Mouse (Mus musculus): Measurements from ENCODE around the gene Hes5. TPM values are rescaled to one million over a fixed set of nuclear protein-coding genes. Genes with fewer than 3 reads are reported as not detected.

Gene Hes5
- 8.1 and 15.5 TPM in 2 replicates for polyA plus RNA-seq (2014; fragmentation: Nextera tagmentation; extraction: Ambion mirVana)

GRCm38 (mm10) chr4:154960690-154961225 lies at the start of gene Hes5:
Gene Hes5, plus strand, starts transcription at chr4:154960923.
- Histone ChIP-seq H3K36me3 (ENCODE audit: control insufficient read depth, insufficient read depth, low read length) (no peaks in the 10 kb centered on the region), H3K27ac (ENCODE audit: low read depth, low read length) (no peak within 1 kb of the TSS), H3K9me3 (ENCODE audit: control insufficient read depth, low read length) (no peaks in the 10 kb centered on the region), H3K27me3 (ENCODE audit: control insufficient read depth, insufficient read depth, low read length) (peaks cover 54% of the 10 kb centered on the region), H3K9ac (ENCODE audit: low read depth, low read length) (peak within 1 kb of the TSS; percentile 56), H3K4me1 (ENCODE audit: control insufficient read depth, insufficient read depth, low read length) (peaks cover 40% of the 10 kb centered on the region), H3K4me2 (replicated peaks; ENCODE audit: low read depth, low read length) (peak within 1 kb of the TSS; percentile 71), H3K4me3 (ENCODE audit: low read length) (peak within 1 kb of the TSS; percentile 46)
- no peak for ATAC-seq (ENCODE audit: low FRiP score, low TSS enrichment)
- WGBS: under 1% methylated on average over 59 of the region's 65 CpGs

- Histone ChIP-seq H3K27ac (ENCODE audit: low read depth, low read length) (no peak overlapping the region), H3K9me3 (ENCODE audit: control insufficient read depth, low read length) (no peaks in the 10 kb centered on the region), H3K27me3 (ENCODE audit: control insufficient read depth, insufficient read depth, low read length) (no peaks in the 10 kb centered on the region), H3K4me2 (replicated peaks; ENCODE audit: low read depth, low read length) (no peak overlapping the region), H3K36me3 (ENCODE audit: control insufficient read depth, insufficient read depth, low read length) (no peaks in the 10 kb centered on the region), H3K4me1 (ENCODE audit: control insufficient read depth, insufficient read depth, low read length) (peaks cover 5% of the 10 kb centered on the region; the same call in 1 of the 2 replicates), H3K4me3 (ENCODE audit: low read length) (no peak overlapping the region), H3K9ac (ENCODE audit: low read depth, low read length) (no peak overlapping the region)
- ATAC-seq (ENCODE audit: low FRiP score, low TSS enrichment): no peak
- 72% methylated on average over 2 of the region's 2 CpGs for WGBS
These were observed 49.1 kb upstream of the Hes5 start for GRCm38 (mm10) chr4:154911644-154912043.

GRCm38 (mm10) chr4:154913845-154914244 lies 46.9 kb upstream of the Hes5 start:
- H3K4me3 ChIP-seq (ENCODE audit: low read length): no peak overlapping the region
- H3K36me3 ChIP-seq (ENCODE audit: control insufficient read depth, insufficient read depth, low read length): no peaks in the 10 kb centered on the region
- no peak overlapping the region for H3K27ac ChIP-seq (ENCODE audit: low read depth, low read length)
- H3K9me3 ChIP-seq (ENCODE audit: control insufficient read depth, low read length): no peaks in the 10 kb centered on the region
- H3K4me1 ChIP-seq (ENCODE audit: control insufficient read depth, insufficient read depth, low read length): peaks cover 5% of the 10 kb centered on the region; the same call in 1 of the 2 replicates
- no peaks in the 10 kb centered on the region for H3K27me3 ChIP-seq (ENCODE audit: control insufficient read depth, insufficient read depth, low read length)
- WGBS: 98% methylated on average over 3 of the region's 3 CpGs
- no peak overlapping the region for H3K9ac ChIP-seq (ENCODE audit: low read depth, low read length)
- H3K4me2 ChIP-seq (replicated peaks; ENCODE audit: low read depth, low read length): no peak overlapping the region
- ATAC-seq (ENCODE audit: low FRiP score, low TSS enrichment): no peak

- Histone ChIP-seq H3K4me1 (ENCODE audit: control insufficient read depth, insufficient read depth, low read length) (peaks cover 5% of the 10 kb centered on the region; the same call in 1 of the 2 replicates), H3K9ac (ENCODE audit: low read depth, low read length) (no peak overlapping the region), H3K9me3 (ENCODE audit: control insufficient read depth, low read length) (no peaks in the 10 kb centered on the region), H3K36me3 (ENCODE audit: control insufficient read depth, insufficient read depth, low read length) (no peaks in the 10 kb centered on the region), H3K4me3 (ENCODE audit: low read length) (no peak overlapping the region), H3K4me2 (replicated peaks; ENCODE audit: low read depth, low read length) (no peak overlapping the region), H3K27me3 (ENCODE audit: control insufficient read depth, insufficient read depth, low read length) (no peaks in the 10 kb centered on the region), H3K27ac (ENCODE audit: low read depth, low read length) (no peak overlapping the region)
- 92% methylated on average over 4 of the region's 4 CpGs for WGBS
- ATAC-seq (ENCODE audit: low FRiP score, low TSS enrichment): no peak
These were observed 46.5 kb upstream of the Hes5 start for GRCm38 (mm10) chr4:154914252-154914651.

- Histone ChIP-seq H3K4me3 (ENCODE audit: low read length) (no peak overlapping the region), H3K27me3 (ENCODE audit: control insufficient read depth, insufficient read depth, low read length) (no peaks in the 10 kb centered on the region), H3K4me2 (replicated peaks; ENCODE audit: low read depth, low read length) (no peak overlapping the region), H3K9ac (ENCODE audit: low read depth, low read length) (no peak overlapping the region), H3K36me3 (ENCODE audit: control insufficient read depth, insufficient read depth, low read length) (no peaks in the 10 kb centered on the region), H3K4me1 (ENCODE audit: control insufficient read depth, insufficient read depth, low read length) (peaks cover 5% of the 10 kb centered on the region; the same call in 1 of the 2 replicates), H3K27ac (ENCODE audit: low read depth, low read length) (no peak overlapping the region), H3K9me3 (ENCODE audit: control insufficient read depth, low read length) (no peaks in the 10 kb centered on the region)
- no peak for ATAC-seq (ENCODE audit: low FRiP score, low TSS enrichment)
- WGBS: 86% methylated on average over 3 of the region's 3 CpGs
These were observed 46.0 kb upstream of the Hes5 start for GRCm38 (mm10) chr4:154914707-154915106.

- Histone ChIP-seq H3K27ac (ENCODE audit: low read depth, low read length) (no peak overlapping the region), H3K27me3 (ENCODE audit: control insufficient read depth, insufficient read depth, low read length) (no peaks in the 10 kb centered on the region), H3K4me2 (replicated peaks; ENCODE audit: low read depth, low read length) (no peak overlapping the region), H3K9ac (ENCODE audit: low read depth, low read length) (no peak overlapping the region), H3K36me3 (ENCODE audit: control insufficient read depth, insufficient read depth, low read length) (no peaks in the 10 kb centered on the region), H3K9me3 (ENCODE audit: control insufficient read depth, low read length) (no peaks in the 10 kb centered on the region), H3K4me3 (ENCODE audit: low read length) (no peak overlapping the region), H3K4me1 (ENCODE audit: control insufficient read depth, insufficient read depth, low read length) (peaks cover 5% of the 10 kb centered on the region; the same call in 1 of the 2 replicates)
- ATAC-seq (ENCODE audit: low FRiP score, low TSS enrichment): no peak
- WGBS: 76% methylated on average over 10 of the region's 10 CpGs
These were observed 45.4 kb upstream of the Hes5 start for GRCm38 (mm10) chr4:154915286-154915685.

- Histone ChIP-seq H3K4me3 (ENCODE audit: low read length) (no peak overlapping the region), H3K36me3 (ENCODE audit: control insufficient read depth, insufficient read depth, low read length) (no peaks in the 10 kb centered on the region), H3K9me3 (ENCODE audit: control insufficient read depth, low read length) (no peaks in the 10 kb centered on the region), H3K9ac (ENCODE audit: low read depth, low read length) (no peak overlapping the region), H3K27me3 (ENCODE audit: control insufficient read depth, insufficient read depth, low read length) (no peaks in the 10 kb centered on the region), H3K4me1 (ENCODE audit: control insufficient read depth, insufficient read depth, low read length) (no peaks in the 10 kb centered on the region), H3K27ac (ENCODE audit: low read depth, low read length) (no peak overlapping the region), H3K4me2 (replicated peaks; ENCODE audit: low read depth, low read length) (no peak overlapping the region)
- ATAC-seq (ENCODE audit: low FRiP score, low TSS enrichment): no peak
- 82% methylated on average over 4 of the region's 4 CpGs for WGBS
These were observed 44.1 kb upstream of the Hes5 start for GRCm38 (mm10) chr4:154916662-154917061.

- Histone ChIP-seq H3K4me2 (replicated peaks; ENCODE audit: low read depth, low read length) (no peak overlapping the region), H3K36me3 (ENCODE audit: control insufficient read depth, insufficient read depth, low read length) (no peaks in the 10 kb centered on the region), H3K9me3 (ENCODE audit: control insufficient read depth, low read length) (no peaks in the 10 kb centered on the region), H3K4me3 (ENCODE audit: low read length) (no peak overlapping the region), H3K4me1 (ENCODE audit: control insufficient read depth, insufficient read depth, low read length) (peaks cover 1% of the 10 kb centered on the region; the same call in 1 of the 2 replicates), H3K27ac (ENCODE audit: low read depth, low read length) (no peak overlapping the region), H3K27me3 (ENCODE audit: control insufficient read depth, insufficient read depth, low read length) (no peaks in the 10 kb centered on the region), H3K9ac (ENCODE audit: low read depth, low read length) (no peak overlapping the region)
- WGBS: 76% methylated on average over 4 of the region's 4 CpGs
- ATAC-seq (ENCODE audit: low FRiP score, low TSS enrichment): no peak
These were observed 38.4 kb upstream of the Hes5 start for GRCm38 (mm10) chr4:154922291-154922690.

- Histone ChIP-seq H3K4me2 (replicated peaks; ENCODE audit: low read depth, low read length) (no peak overlapping the region), H3K27me3 (ENCODE audit: control insufficient read depth, insufficient read depth, low read length) (no peaks in the 10 kb centered on the region), H3K9ac (ENCODE audit: low read depth, low read length) (no peak overlapping the region), H3K36me3 (ENCODE audit: control insufficient read depth, insufficient read depth, low read length) (no peaks in the 10 kb centered on the region), H3K9me3 (ENCODE audit: control insufficient read depth, low read length) (no peaks in the 10 kb centered on the region), H3K4me1 (ENCODE audit: control insufficient read depth, insufficient read depth, low read length) (peaks cover 5% of the 10 kb centered on the region; the same call in 1 of the 2 replicates), H3K4me3 (ENCODE audit: low read length) (no peak overlapping the region), H3K27ac (ENCODE audit: low read depth, low read length) (no peak overlapping the region; the same call in 1 of the 2 replicates)
- 80% methylated on average over 5 of the region's 5 CpGs for WGBS
- no peak for ATAC-seq (ENCODE audit: low FRiP score, low TSS enrichment)
These were observed 37.8 kb upstream of the Hes5 start for GRCm38 (mm10) chr4:154922931-154923330.
